Mouse (Mus musculus) naive thymus-derived CD4-positive, alpha-beta T cell, adult 2 months (primary cell): ENCODE results near the gene Wdr45.

ENCODE experiments used
- DNase-seq: peaks from one replicate; pipeline ENCODE4 v3.0.0-alpha.2; 2011; ENCODE audit warnings: low read depth

The Wdr45 gene

DNA sequence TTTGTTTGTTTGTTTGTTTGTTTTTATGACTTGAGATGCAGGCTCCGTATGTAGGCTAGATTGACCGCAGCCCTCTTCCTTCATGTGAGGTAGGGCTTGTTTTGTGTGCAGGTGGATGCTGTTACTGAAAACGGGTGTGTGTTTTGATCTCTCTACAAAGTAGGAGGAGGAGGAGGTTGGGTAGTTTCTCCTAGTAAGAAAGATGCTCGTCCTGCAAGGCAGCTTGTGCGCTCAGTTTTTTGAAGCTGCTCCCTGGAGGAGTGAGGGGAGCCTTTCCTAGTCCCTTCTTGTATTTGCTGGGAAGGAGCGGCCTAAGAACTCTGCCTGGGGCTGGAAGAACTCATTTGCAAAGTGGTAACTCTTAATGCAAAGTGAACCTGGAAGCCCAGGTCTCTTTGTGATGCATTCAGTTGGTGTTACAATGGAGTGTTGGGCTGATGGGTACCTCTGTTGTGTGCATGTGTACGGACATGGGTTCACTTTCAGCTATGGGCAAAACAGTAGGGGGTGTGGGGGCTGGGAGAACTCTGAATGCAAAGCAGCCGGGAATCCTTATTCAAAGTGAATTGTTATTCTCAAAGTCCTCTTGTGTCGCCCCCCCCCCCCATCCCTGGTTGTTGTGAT is 50.6 kb downstream of the Wdr45 start:
- DNase-seq: no peak

DNA sequence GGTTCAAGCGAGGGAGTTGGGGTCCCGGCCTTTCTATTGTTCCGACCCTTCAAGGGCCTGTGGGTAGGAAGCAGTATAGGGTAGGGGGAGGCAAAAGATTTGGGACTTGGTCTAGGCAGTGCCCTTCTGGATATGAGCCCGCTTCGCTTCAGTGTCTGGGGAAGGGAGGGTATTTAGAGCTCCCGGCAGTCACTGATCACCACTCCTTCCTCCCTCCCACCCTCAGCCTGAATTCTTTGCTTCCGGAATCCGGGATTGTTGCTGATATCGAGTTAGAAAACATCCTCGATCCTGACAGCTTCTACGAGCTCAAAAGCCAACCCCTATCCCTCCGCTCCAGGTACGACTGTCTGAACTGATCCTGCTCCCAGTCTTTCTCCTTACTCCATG is 51.1 kb downstream of the Wdr45 start:
- DNase-seq: no peak

DNA sequence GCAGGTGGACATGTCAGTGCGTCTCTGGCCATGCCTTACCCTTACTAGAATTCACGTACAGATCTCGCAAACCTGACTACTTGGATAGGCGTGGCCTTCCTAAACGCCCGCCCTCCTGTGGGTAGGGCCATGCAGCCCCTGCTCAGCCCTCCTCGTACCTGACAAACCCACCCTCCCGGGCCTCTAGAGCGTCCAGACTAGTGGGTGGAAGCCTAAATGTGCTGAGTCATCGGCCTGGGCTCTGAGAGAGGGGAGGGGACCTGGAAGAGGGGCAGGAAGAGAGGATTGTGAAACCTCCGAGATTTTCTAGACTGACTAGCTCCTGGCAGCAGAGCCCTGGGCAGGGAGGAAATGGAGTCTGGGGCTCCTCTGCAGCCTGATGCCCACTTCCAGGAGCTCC is 51.6 kb downstream of the Wdr45 start:
- no peak for DNase-seq

DNA sequence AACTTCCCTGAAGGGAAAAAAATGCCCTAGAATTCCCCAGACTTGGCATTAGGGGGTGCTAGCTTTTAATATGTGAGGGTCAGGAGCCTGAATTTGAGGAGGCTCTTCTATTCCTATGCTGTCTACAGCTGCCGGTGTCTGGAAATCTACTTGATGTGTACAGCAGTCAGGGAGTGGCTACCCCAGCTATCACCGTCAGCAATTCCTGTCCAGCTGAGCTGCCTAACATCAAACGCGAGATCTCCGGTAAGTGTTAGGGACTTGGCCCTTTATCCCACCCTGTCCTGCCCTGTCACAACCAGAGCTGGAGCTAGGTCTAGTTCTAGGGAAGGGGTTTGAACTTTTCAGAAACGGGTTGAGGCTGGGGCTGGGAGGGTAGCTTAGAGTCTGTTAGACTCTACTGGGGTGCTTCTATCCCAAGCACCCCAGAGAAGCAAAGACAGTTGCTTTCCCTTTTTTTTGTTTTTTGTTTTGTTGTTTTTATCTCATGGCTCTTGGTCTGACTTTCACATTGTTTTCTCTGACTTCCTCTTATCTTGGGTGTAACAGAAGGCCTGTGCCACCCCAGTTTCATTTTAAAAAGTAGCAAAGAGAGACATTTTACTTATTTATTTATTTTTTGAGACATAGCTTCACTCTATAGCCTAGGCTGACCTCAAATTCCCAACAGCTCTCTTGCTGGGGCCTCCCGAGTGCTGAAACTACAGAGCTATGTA is 55.3 kb downstream of the Wdr45 start:
- DNase-seq: no peak

- peak; percentile 22 for DNase-seq
Measured at GRCm38 (mm10) chrX:7772766-7773165, 58.6 kb downstream of the Wdr45 start.

DNA sequence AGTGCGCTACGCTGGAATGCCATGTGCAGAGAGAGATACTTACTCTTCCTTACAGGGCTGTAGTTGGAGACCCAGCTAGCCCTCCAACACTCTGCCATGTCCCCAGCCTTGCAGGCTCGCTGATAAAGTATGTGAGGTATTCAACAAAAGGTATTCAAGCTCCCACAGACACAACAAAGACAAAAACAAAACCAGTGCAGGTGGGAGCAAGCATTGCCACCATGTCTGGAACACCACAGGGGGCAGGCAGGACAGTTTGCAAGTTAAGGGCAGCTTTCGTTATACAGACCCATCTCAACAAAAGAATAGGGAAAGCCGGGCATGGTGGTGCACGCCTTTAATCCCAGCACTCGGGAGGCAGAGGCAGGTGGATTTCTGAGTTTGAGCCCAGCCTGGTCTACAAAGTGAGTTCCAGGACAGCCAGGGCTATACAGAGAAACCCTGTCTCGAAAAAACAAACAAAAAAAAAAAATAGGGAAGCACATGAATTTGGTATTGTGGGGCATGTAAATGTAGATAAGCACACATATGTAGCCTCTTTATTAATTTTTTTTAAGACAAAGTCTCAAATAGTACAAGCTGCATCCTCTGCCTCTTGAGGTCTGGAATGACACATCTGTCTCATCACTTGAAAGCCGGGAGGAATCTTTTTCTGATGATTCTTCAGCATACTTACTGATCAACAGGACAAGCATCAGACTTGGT is 61.5 kb downstream of the Wdr45 start:
- no peak for DNase-seq

DNA sequence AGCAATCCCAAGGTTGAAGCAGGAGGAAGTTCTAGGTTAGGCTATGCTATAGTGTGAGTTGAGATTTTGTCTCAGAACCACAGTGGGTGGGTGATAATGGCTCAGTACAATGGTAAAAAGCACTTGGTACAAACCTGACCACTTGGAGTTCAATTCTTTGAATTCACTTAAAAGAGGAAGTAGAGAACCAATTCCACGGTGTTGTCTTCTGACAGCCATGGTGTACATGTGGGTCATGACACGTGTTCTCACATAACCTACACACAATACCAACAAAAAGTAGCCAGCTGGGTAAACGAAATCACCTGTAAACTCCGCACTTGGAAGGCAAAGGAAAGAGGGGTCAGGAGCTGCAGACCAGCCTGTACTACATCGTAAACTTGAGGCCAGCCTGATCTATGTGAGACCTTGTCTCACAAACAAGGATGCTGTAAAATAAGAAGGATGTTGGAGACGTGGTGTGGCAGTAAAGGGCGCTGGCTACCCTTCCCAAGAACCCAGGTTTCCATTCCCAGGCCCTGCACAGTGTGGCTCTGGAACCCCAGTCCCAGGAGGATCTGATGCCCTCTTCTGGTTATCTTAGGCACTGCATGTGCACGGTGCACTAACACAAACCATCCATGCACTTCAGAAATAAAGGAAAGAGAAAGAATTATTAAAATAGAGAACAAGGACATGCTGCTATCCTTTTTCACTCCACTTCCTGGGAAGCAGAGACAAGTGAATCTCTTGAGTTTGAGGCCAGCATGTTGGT is 62.4 kb downstream of the Wdr45 start:
- DNase-seq: peak; percentile 66
